ENCODE assay signal across 7 mouse cellular contexts in the genomic region with DNA sequence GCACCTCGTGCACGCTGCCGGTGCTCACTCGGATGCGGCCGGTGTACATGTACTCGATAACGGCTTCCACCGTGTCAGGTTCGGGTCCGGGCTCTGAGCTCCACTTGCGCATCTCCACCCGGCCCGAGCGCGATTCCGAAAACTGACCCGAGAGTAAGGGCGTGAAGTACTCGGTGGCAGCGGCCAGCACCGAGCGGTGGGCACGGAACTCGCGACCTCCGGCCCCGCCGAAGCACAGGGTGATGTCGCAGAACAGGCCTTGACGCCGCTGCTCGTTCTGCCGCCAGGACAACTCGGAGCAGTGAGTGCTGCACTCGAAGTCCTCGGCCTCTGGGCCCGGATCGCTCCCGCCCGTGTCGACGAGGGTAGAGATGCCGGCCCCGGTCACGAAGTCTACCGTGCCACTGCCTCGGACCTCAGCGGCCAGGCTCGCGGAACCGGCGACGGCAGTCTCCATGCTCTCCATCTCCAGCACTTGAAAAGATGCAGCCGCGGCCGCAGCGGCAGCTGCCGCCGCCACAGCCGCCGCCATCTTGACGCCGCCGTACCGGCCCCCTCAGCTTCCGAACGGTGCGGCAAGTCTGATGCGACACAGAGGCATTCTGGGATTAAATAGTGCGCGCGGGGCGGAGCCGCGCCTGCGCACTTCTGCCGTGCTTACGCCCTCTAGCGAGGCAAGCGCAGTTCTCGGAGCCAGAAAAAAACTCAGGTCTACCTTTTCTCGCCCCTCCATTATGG. TPM values are rescaled to one million over a fixed set of nuclear protein-coding genes. Genes with fewer than 3 reads are reported as not detected.
DNase-seq lines count a peak whose midpoint lies in the region; ATAC-seq lines count a peak whose summit lies in the region.

TSS of gene Klhl11 (minus strand) at position 545 of the 738 bp plus-strand sequence.

- peaks cover 45% of the 10 kb centered on the region for H3K36me3 ChIP-seq in embryonic facial prominence, embryonic 10.5 days (replicated peaks)
- H3K36me3 ChIP-seq in limb, embryonic 10.5 days, result peaks cover 45% of the 10 kb centered on the region
- H3K36me3 ChIP-seq in midbrain, embryonic 13.5 days, result peaks cover 18% of the 10 kb centered on the region

- peak within 1 kb of the TSS; percentile 98 for H3K9ac ChIP-seq in midbrain, embryonic 13.5 days (replicated peaks)

- peak within 1 kb of the TSS; percentile 95 for H3K4me3 ChIP-seq in embryonic facial prominence, embryonic 10.5 days
- H3K4me3 ChIP-seq in limb, embryonic 10.5 days, result peak within 1 kb of the TSS; percentile 97
- H3K4me3 ChIP-seq in midbrain, embryonic 13.5 days (replicated peaks), result peak within 1 kb of the TSS; percentile 98

- DNase-seq in adrenal gland, postnatal 10 days, result peak; percentile 95
- DNase-seq in embryonic facial prominence, embryonic 10.5 days (ENCODE audit: low spot score), result peak; percentile 95
- peak; percentile 86 for DNase-seq in kidney, adult 11 months
- peak; percentile 94 for DNase-seq in limb, embryonic 10.5 days (ENCODE audit: low spot score)
- DNase-seq in spleen, adult 12 weeks (ENCODE audit: low spot score), result peak; percentile 88

- H3K27me3 ChIP-seq in embryonic facial prominence, embryonic 10.5 days (replicated peaks; ENCODE audit: low read depth, poor library complexity, severe bottlenecking), result no peaks in the 10 kb centered on the region
- H3K27me3 ChIP-seq in limb, embryonic 10.5 days (ENCODE audit: low read depth, poor library complexity, severe bottlenecking), result no peaks in the 10 kb centered on the region
- no peaks in the 10 kb centered on the region for H3K27me3 ChIP-seq in midbrain, embryonic 13.5 days

- peak; percentile 96 for ATAC-seq in granulocyte monocyte progenitor cell, adult 5-6 weeks (replicated peaks; ENCODE audit: poor library complexity, severe bottlenecking)
- peak; percentile 91 for ATAC-seq in midbrain, embryonic 13.5 days

- H3K9me3 ChIP-seq in embryonic facial prominence, embryonic 10.5 days, result no peaks in the 10 kb centered on the region
- no peaks in the 10 kb centered on the region for H3K9me3 ChIP-seq in limb, embryonic 10.5 days (replicated peaks)
- H3K9me3 ChIP-seq in midbrain, embryonic 13.5 days, result no peaks in the 10 kb centered on the region

- peaks cover 23% of the 10 kb centered on the region for H3K4me1 ChIP-seq in embryonic facial prominence, embryonic 10.5 days
- H3K4me1 ChIP-seq in limb, embryonic 10.5 days, result peaks cover 20% of the 10 kb centered on the region
- peaks cover 29% of the 10 kb centered on the region for H3K4me1 ChIP-seq in midbrain, embryonic 13.5 days (replicated peaks)

- peak within 1 kb of the TSS; percentile 92 for H3K27ac ChIP-seq in embryonic facial prominence, embryonic 10.5 days (replicated peaks)
- H3K27ac ChIP-seq in limb, embryonic 10.5 days, result peak within 1 kb of the TSS; percentile 93
- H3K27ac ChIP-seq in midbrain, embryonic 13.5 days, result peak within 1 kb of the TSS; percentile 90

- WGBS in embryonic facial prominence, embryonic 10.5 days, result under 1% methylated on average over 83 of the region's 83 CpGs
- under 1% methylated on average over 83 of the region's 83 CpGs for WGBS in limb, embryonic 10.5 days
- under 1% methylated on average over 83 of the region's 83 CpGs for WGBS in midbrain, embryonic 13.5 days

- peak within 1 kb of the TSS; percentile 81 for H3K4me2 ChIP-seq in midbrain, embryonic 13.5 days (replicated peaks)

RNA-seq across cellular contexts. Expression of gene Klhl11, which starts in this region (rescaled TPM):
- total RNA-seq in adrenal gland, postnatal 10 days (2021), result 10 to 100 TPM; 35.0 to 36.3 TPM
- 7.4 and 8.5 TPM in 2 replicates for polyA plus RNA-seq in embryonic facial prominence, embryonic 10.5 days (2016; fragmentation: Nextera tagmentation; extraction: Ambion mirVana)
- total RNA-seq in granulocyte monocyte progenitor cell, adult 5-6 weeks (2014; fragmentation: Nextera tagmentation), result 7.0 and 10.1 TPM in 2 replicates
- 16.7 and 21.3 TPM in 2 replicates for total RNA-seq in granulocyte monocyte progenitor cell, adult 5-6 weeks (2017)
- polyA plus RNA-seq in limb, embryonic 10.5 days (2016; fragmentation: Nextera tagmentation; extraction: Ambion mirVana), result 7.9 and 10.4 TPM in 2 replicates
- polyA plus RNA-seq in midbrain, embryonic 13.5 days (2015; fragmentation: Nextera tagmentation; extraction: Ambion mirVana), result 12.9 and 13.1 TPM in 2 replicates

Comparison
In these comparisons a context has a peak if more than half of its experiments do, and no peak if none do; other contexts are left out.
1. Peak in every context shown above with its lines: DNase-seq, ATAC-seq, H3K4me3 ChIP-seq and H3K27ac ChIP-seq.